8 mouse cellular contexts compared by ENCODE assay signal in genomic region chr11:93884068-93884467, GRCm38 (mm10). TPM values are rescaled to one million over a fixed set of nuclear protein-coding genes. Genes with fewer than 3 reads are reported as not detected.
A peak's percentile ranks its signal among the peaks of the same experiment; 100 is the strongest.
DNase-seq lines count a peak whose midpoint lies in the region; ATAC-seq and TF ChIP-seq lines count a peak whose summit lies in the region.

No protein-coding gene starts in this region.

- peaks cover 10% of the 10 kb centered on the region for H3K36me3 ChIP-seq in heart, embryonic 16.5 days (ENCODE audit: control insufficient read depth, insufficient read depth)
- H3K36me3 ChIP-seq in hindbrain, embryonic 14.5 days (replicated peaks; ENCODE audit: control insufficient read depth, insufficient read depth) = peaks cover 29% of the 10 kb centered on the region
- no peaks in the 10 kb centered on the region; the same call in 1 of the 2 replicates for H3K36me3 ChIP-seq in midbrain, embryonic 15.5 days (replicated peaks)

- 81% methylated on average over 4 of the region's 4 CpGs for WGBS in heart, embryonic 16.5 days
- 91% methylated on average over 4 of the region's 4 CpGs for WGBS in hindbrain, embryonic 14.5 days
- WGBS in midbrain, embryonic 15.5 days = 96% methylated on average over 3 of the region's 4 CpGs

- no peak for TF ChIP-seq POLR2A in bone marrow macrophage, adult 2 months (IDR thresholded peaks at IDR 0.05; ENCODE audit: borderline replicate concordance, low read depth, low read length)

- TF ChIP-seq CTCF in bone marrow macrophage, adult 2 months (IDR thresholded peaks at IDR 0.05; ENCODE audit: low read depth, low read length) = no peak

- H3K4me3 ChIP-seq in heart, embryonic 16.5 days (ENCODE audit: low read length) = peak overlapping the region; percentile 100; the same call in 1 of the 2 replicates
- peak overlapping the region; percentile 20; the same call in 1 of the 2 replicates for H3K4me3 ChIP-seq in bone marrow macrophage, adult 2 months (ENCODE audit: insufficient read depth, low read length)
- H3K4me3 ChIP-seq in hindbrain, embryonic 14.5 days (replicated peaks; ENCODE audit: low read length) = peak overlapping the region; percentile 98
- H3K4me3 ChIP-seq in midbrain, embryonic 15.5 days = peak overlapping the region; percentile 97

- H3K27me3 ChIP-seq in heart, embryonic 16.5 days (ENCODE audit: control insufficient read depth, insufficient read depth, low read length) = no peaks in the 10 kb centered on the region
- H3K27me3 ChIP-seq in hindbrain, embryonic 14.5 days (ENCODE audit: control insufficient read depth, insufficient read depth, low read length) = no peaks in the 10 kb centered on the region
- no peaks in the 10 kb centered on the region for H3K27me3 ChIP-seq in midbrain, embryonic 15.5 days (replicated peaks)

- no peak for ATAC-seq in heart, embryonic 16.5 days (replicated peaks; ENCODE audit: extremely low read depth, insufficient read depth, low FRiP score)
- no peak for ATAC-seq in hindbrain, embryonic 14.5 days (ENCODE audit: low FRiP score)
- ATAC-seq in midbrain, embryonic 15.5 days (replicated peaks) = no peak

- H3K4me2 ChIP-seq in heart, embryonic 16.5 days (ENCODE audit: low read depth, low read length) = peak overlapping the region; percentile 70
- H3K4me2 ChIP-seq in hindbrain, embryonic 14.5 days (replicated peaks) = peak overlapping the region; percentile 75
- H3K4me2 ChIP-seq in midbrain, embryonic 15.5 days = peak overlapping the region; percentile 96

- H3K9me3 ChIP-seq in heart, embryonic 16.5 days (replicated peaks; ENCODE audit: control insufficient read depth, low read length) = no peaks in the 10 kb centered on the region
- H3K9me3 ChIP-seq in hindbrain, embryonic 14.5 days (ENCODE audit: control insufficient read depth, low read length) = no peaks in the 10 kb centered on the region
- H3K9me3 ChIP-seq in midbrain, embryonic 15.5 days = no peaks in the 10 kb centered on the region

- H3K27ac ChIP-seq in heart, embryonic 16.5 days (ENCODE audit: low read length) = no peak overlapping the region
- no peak overlapping the region for H3K27ac ChIP-seq in bone marrow macrophage, adult 2 months (ENCODE audit: insufficient read depth, low read depth, low read length)
- no peak overlapping the region for H3K27ac ChIP-seq in hindbrain, embryonic 14.5 days
- H3K27ac ChIP-seq in midbrain, embryonic 15.5 days = no peak overlapping the region

- no peak for DNase-seq in heart, adult 11 months
- DNase-seq in hindbrain, embryonic 14.5 days (ENCODE audit: low spot score) = no peak
- DNase-seq in urinary bladder, postnatal 4 days (ENCODE audit: low spot score in 2 of 2) = no peak
- no peak for DNase-seq in adrenal gland, adult 2 months
- no peak for DNase-seq in ovary, adult 18-20 months (ENCODE audit: low spot score)

- H3K4me1 ChIP-seq in heart, embryonic 16.5 days (ENCODE audit: control insufficient read depth, insufficient read depth, low read length) = peaks cover 16% of the 10 kb centered on the region
- peaks cover 3% of the 10 kb centered on the region for H3K4me1 ChIP-seq in bone marrow macrophage, adult 2 months (ENCODE audit: control insufficient read depth, insufficient read depth, low read length)
- H3K4me1 ChIP-seq in hindbrain, embryonic 14.5 days (replicated peaks; ENCODE audit: control insufficient read depth, insufficient read depth, low read length) = peaks cover 35% of the 10 kb centered on the region
- H3K4me1 ChIP-seq in midbrain, embryonic 15.5 days = peaks cover 39% of the 10 kb centered on the region

- no peak overlapping the region for H3K9ac ChIP-seq in heart, embryonic 16.5 days (ENCODE audit: low read length)
- H3K9ac ChIP-seq in hindbrain, embryonic 14.5 days = peak overlapping the region; percentile 87
- H3K9ac ChIP-seq in midbrain, embryonic 15.5 days = no peak overlapping the region

RNA-seq across cellular contexts. Expression of gene Utp18, which starts 1.5 kb away (rescaled TPM):
- 16.8 and 17.0 TPM in 2 replicates for polyA plus RNA-seq in heart, embryonic 16.5 days (2015; fragmentation: Nextera tagmentation; extraction: Ambion mirVana)
- polyA plus RNA-seq in bone marrow macrophage, adult 2 months (2012; ENCODE audit: insufficient read depth, insufficient read length, missing spikeins) = 10.3 and 10.5 TPM in 2 replicates
- polyA plus RNA-seq in hindbrain, embryonic 14.5 days (2014; fragmentation: Nextera tagmentation; extraction: Ambion mirVana) = 35.4 and 35.7 TPM in 2 replicates
- polyA plus RNA-seq in midbrain, embryonic 15.5 days (2015; fragmentation: Nextera tagmentation; extraction: Ambion mirVana) = 31.1 and 31.6 TPM in 2 replicates
- total RNA-seq in adrenal gland, adult 2 months (2021) = 10 to 100 TPM; 22.2 to 22.3 TPM
- polyA plus RNA-seq in adrenal gland, adult 2 months (2012; rRNA removed) = 5.2 and 7.1 TPM in 2 replicates

RNA-seq across cellular contexts. Expression of gene Mbtd1, which starts 1.6 kb away (rescaled TPM):
- polyA plus RNA-seq in heart, embryonic 16.5 days (2015; fragmentation: Nextera tagmentation; extraction: Ambion mirVana) = 17.6 and 20.0 TPM in 2 replicates
- polyA plus RNA-seq in bone marrow macrophage, adult 2 months (2012; ENCODE audit: insufficient read depth, insufficient read length, missing spikeins) = 25.9 and 34.1 TPM in 2 replicates
- 16.9 and 19.5 TPM in 2 replicates for polyA plus RNA-seq in hindbrain, embryonic 14.5 days (2014; fragmentation: Nextera tagmentation; extraction: Ambion mirVana)
- polyA plus RNA-seq in midbrain, embryonic 15.5 days (2015; fragmentation: Nextera tagmentation; extraction: Ambion mirVana) = 25.6 and 28.3 TPM in 2 replicates
- 10 to 100 TPM; 22.4 to 30.4 TPM for total RNA-seq in adrenal gland, adult 2 months (2021)
- polyA plus RNA-seq in adrenal gland, adult 2 months (2012; rRNA removed) = 3.3 and 4.7 TPM in 2 replicates

Comparison
In these comparisons a context has a peak if more than half of its experiments do, and no peak if none do; other contexts are left out.
1. H3K4me3 ChIP-seq: peak in every context shown above with its lines; median percentile 100 in heart, embryonic 16.5 days; 98 in hindbrain, embryonic 14.5 days; 97 in midbrain, embryonic 15.5 days; 20 in bone marrow macrophage, adult 2 months.